Mouse (Mus musculus) left cerebral cortex, postnatal 25 days (tissue): ENCODE measurements at regions not wholly inside any gene's neighbourhood (a gene's known extent, or its start where the extent isn't known, plus 50 kb on each side); places are given as distances from the start of the nearest gene placed in this dataset.

Experiments used
- DNase-seq, 2 experiments: peaks; one replicate each; pipeline ENCODE4 v3.0.0; 2022; ENCODE audit warnings: low spot score in 2 of 2, mixed read lengths in 1 of 2
- intact Hi-C: fragments of 180-260 bp; cut with DNase I; formaldehyde crosslinking; loops from one replicate; pipeline ENCODE4 v1.15.1; 2025

DNA sequence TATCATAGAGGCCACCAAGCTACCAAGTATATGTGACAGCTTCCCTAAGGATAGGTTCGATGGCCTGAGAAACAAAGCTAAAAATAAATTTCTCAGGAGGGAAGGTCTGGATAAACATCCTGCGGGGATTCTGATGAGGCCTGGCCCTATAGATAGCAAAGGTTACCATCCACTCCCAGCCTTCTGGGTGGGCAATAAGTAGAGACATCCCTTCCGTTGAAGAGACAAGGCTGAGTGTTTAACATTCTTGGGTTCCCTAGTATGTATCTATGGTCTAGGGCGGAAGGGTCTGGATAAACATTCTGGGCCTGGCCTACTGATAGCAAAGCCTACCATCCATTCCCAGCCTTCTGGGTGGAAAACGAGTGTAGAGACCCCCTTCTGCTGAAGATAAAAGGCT is 180.5 kb upstream of the Dlk1 start:
- no peak for DNase-seq
- intact Hi-C loops: no loop called here

DNA sequence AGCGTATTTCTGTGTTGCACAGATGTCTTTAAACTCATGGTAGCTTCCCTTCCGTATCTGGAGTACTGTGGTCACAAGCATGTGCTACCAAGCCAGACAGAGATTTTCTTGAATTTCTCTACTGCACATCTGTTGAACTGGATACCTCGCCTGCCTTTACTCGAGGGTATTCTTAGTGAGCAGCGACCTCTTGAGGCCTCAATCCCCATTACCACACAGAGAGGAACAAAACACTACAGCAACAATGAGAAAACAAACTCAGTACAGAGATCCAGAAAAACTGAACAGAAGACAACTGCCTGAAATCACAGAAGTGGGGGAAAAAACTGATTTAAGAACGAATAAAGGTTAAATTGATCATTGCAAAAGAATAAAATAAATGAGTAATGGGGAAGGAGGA is 137.8 kb upstream of the Dlk1 start:
- DNase-seq: no peak
- intact Hi-C loops: no loop called here

DNA sequence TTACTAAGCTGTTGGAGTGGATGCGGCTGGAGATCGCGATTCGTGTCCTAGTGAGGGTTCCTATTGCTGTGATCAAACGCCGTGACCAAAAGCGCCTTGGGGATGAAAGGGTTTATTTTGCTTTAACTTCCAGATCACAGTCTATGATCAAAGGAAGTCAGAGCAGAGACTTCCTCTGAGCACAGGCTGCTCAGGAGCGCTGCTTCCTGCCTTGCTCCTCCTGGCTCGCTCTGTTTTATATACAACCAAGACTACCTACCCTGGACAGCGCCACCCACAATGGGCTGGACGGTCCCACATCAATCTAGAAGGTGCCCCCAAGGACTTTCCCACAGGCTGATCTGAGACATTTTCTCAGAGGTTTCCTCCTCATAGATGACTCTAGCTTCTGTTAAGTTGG is 126.6 kb upstream of the Dlk1 start:
- intact Hi-C loops: no loop called here
- no peak for DNase-seq

DNA sequence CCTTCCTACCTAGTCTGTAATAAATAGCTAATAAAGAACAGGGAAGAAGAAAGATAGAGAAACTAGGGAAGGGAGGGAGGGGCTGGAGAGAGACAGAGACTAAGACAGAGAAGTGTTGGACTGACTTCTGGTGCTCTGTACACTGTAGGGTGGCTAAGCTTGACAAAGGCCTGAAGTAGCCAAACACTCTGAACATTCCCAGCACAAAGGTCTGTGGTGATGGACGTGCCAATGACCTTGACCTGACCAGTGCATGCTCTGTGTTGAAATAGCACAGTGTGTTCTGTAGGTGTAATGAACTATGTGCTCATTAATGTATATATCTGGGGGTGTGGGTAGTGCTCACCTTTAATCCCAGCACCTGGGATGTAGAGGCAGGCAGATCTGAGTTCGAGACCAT is 81.3 kb upstream of the Dlk1 start:
- no peak for DNase-seq
- intact Hi-C loops: no loop called here

DNA sequence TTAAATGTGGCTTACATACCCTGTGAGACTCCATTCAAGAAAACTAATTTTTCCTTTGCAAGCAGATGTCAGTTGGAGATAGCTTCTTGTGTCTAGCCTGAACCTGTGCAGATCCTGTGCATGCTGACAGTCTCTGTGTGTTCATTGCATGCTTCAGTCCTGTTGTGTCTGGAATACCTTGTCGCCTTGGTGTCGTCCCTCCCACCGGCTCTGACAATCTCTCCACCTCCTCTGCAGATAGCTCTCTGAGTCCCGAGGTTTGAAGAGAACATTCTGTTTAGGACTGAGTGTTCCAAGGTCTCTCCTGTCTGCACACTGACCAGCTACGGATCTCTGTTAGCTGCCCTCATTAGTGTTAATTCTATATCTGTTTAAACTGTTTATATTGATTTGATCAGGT is 66.8 kb upstream of the Dlk1 start:
- intact Hi-C loops: no loop called here

DNA sequence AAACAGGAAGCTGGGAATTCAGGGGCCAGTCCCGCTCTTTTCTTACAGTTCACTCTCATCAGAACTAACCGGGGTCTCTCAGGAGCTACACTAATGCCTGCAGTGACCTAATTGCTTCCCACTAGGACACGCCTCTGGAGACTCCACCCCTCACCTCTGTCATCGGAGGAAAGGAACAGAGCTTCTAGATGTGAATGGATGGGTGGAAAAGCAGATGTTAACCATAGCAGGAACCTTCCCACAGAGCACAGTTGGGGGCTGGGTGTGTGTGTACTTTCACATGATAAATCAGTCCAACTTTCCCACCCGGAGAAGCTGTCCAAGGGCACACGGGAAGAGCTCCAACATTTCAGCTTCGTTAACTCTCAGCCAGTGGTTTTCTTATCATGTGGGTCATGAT is 63.8 kb upstream of the Dlk1 start:
- intact Hi-C loops: no loop called here
- DNase-seq: no peak

More for the DNA sequence above, 66.8 kb upstream of the Dlk1 start:
- no peak for DNase-seq

DNA sequence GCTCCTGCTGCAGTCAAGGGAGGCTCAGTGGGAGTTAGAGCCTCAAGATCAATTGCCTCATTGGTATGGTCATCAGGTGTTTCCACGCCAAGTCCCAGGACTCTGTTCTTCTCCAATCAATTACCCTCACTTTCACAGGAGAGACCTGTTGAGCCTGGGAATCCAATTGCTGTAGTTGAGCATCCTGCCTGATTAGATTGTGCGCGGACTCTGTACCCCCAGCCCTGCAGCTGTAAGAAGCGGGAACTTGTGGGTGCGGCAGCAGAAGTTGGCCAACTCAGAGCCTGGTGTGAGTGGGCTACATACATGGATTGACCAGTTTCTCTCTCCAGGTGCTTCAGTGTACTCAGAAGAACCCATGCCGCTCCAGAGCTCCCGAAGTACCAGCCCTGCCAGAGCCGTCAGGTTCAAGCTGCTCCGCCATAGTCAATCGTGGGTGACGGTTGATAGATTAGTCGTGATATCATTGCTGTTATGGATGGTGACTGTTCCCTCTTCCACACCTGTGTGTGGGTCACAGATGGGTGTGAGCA is 62.2 kb upstream of the Dlk1 start:
- intact Hi-C loops: loop anchor here (5.0 kb wide), 2 partner anchors 323 to 438 kb away; partner anchors contain the start of gene Begain
- DNase-seq: no peak

DNA sequence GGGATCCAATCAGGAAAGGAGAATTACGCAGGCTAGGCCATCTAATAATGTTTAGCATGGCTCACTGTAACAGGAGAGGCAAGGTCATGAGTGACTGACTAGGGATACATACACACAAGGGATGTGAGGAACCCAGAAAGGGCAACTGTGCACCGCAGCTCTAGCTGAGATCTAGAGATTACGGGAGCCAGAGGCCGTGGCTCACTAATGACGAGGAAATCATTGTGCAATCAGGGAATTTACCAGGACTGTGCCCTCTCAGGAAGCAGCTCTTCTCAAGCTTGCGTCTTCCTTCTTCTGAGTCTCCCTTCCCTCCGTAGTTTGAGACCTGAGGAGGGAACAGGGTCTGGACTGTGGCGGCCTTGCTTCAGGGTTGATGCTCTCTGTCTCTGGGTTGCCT is 61.6 kb upstream of the Dlk1 start:
- intact Hi-C loops: loop anchor here (5.0 kb wide), 2 partner anchors 324 to 439 kb away; partner anchors contain the start of gene Begain
- DNase-seq: no peak

DNA sequence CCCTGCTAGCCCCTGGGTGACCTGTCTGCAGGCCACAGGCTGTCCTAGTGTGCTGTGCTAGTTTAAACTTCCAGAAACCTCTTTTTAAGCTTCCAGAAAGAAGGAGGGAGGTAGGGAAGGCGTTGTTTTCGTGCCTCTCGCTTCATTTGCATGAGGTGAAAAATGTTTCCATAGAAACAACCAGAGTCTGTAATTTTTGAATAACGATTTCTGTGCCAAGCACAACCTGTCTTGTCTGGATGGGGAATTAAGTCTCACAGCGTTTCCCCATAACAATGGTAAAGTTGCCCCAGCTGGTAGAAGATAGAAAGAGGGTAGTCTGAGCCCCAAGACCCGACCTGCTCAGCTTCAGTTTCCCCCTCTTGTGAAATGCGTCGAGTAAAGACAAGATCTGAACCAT is 59.3 kb upstream of the Dlk1 start:
- DNase-seq: peak in 1 of 2 experiments; percentile 66
- intact Hi-C loops: loop anchor here (1.0 to 5.0 kb wide), 3 partner anchors 326 to 490 kb away; partner anchors contain the start of gene Begain

DNA sequence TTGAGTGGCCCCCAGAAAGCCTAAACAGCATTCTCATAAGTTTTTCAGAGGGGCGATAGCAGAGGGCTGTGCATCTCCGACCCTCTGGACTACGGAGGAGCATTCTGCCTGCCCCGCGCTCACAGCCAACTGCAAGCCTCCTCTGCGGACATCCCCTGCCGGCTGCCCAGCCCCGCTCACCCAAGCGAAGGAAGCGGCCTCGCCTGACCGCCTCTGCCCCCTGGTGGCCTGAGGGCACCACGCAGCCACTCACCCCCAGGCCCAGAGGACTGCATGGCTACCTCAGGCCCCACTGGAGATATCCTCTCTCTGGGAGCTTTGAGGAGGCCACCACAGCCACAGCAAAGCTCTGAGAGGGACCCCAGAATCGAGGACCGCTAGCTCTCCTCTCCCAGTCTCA is 58.8 kb upstream of the Dlk1 start:
- intact Hi-C loops: loop anchor here (1.0 to 5.0 kb wide), 3 partner anchors 326 to 490 kb away; partner anchors contain the start of gene Begain
- peak; percentile 58 to 59 for DNase-seq

DNA sequence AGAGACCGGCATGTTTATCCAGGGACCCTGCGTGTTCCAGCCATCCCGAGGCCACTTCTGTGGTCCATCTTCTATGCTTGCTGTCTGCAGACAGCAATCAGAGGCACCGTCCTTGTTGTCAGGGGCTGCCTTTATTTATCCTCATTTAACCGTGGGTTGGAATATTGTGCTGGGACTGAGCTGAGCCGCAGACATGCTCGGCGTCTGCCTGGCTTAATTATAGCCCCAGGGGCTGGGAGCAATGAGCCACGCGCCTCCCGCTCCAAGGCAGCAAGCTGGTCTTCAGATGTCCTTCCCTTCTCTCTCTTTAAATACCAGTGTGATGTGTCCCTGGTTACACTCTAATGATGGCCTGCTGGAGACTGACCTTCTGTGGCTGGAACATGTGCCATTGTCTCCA is 58.2 kb upstream of the Dlk1 start:
- DNase-seq: no peak
- intact Hi-C loops: loop anchor here (5.0 kb wide), 2 partner anchors 327 to 442 kb away; partner anchors contain the start of gene Begain

DNA sequence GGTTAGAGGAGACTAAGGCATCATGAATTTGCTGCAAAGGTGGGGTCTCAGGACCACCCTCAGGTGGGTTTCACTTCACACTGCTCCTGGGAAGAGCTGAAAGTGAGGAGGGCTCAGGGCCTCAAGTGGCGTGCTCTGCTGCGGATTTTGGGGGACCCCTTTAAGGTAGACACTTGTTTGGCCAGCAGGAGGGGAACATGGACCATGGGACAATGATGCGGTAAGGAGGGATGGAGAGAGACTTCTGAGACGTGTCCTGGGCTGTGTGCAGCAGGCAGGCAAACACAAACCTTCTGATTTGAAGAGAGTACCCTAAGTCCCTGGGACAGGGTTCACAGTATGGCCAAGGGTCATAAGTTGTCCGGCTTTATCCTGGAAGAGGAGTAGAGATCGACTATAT is 56.0 kb upstream of the Dlk1 start:
- intact Hi-C loops: no loop called here
- DNase-seq: no peak

DNA sequence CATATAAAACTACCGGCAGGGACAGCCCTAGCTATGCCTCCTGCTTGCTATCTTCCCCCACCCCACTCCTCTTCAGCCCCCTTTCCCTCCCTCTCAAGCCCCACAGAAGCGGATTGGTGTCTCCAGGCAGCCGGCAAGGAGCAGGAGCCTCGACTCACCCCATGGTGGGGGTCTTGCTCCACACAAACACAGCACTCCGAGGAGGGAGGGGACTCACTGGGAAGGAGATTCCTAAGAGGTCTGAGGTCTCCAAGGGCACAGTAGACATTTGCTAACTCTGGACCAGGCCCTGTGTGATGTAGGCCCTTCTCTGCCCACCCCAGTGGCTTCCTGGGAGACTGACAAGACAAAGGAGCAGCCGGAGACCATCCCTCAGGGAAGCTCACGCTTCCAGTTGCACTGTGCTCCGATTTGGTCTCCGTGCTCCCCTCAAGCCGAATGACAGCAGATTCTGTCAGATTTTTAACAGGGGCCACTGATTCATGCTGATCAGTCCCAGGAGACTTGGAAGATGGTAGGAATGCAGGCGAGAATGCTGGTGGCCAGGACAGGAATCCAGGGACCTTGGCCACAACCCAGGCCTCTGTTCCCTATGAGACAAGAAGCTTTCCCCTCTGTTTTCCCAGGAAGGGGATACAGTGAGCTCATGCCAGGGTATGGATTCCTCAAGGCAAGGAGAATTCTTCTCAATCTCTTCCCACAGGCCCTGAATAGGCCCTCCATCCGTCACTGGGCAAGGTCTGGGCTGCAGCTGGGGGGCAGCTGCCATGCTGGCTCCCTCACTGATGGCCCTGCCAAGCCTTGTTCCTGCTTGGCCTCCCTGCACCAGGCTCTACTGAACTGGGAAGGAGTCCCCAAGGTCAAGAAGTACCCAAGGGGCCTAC is 55.2 kb upstream of the Dlk1 start:
- intact Hi-C loops: no loop called here
- no peak for DNase-seq

DNA sequence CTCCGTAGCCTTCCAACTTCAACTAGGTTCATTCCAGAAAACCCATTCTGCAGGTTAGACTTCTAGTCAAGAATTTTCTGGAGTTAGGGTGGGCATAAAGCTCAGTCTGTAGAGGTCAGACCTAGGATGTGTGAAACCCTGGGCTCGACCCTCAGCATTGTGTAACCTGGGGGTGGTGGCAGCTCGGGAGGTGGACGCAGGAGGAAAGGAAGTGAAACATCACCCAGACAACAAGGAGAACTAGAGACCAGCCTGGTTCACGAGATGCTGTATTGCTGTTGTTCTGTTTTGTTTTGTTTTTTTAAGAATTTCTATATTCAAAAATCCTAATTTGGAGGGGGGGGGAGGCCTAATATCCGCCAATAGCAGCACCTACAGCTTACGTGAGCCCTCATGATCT is 54.1 kb upstream of the Dlk1 start:
- DNase-seq: no peak
- intact Hi-C loops: no loop called here

DNA sequence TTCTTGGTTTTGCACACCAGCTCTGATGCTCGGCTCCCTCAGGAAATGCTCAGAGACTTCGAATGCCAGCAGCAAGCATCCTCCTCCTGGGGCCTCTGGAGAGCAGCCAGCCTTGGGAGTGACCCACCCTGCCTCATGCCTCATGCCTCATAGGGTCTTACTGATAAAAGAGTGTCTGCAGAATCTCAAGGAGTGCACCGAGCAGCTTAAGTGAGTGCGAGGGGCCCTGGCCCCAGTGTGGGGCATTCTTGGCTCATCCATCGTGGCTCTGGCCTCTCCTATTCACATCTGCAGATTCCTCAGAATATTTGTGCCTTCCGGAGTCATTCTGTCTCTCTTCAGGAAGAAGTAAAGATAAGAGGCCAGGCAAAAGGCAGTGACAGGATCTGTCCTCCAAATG is 53.7 kb upstream of the Dlk1 start:
- no peak for DNase-seq
- intact Hi-C loops: no loop called here

DNA sequence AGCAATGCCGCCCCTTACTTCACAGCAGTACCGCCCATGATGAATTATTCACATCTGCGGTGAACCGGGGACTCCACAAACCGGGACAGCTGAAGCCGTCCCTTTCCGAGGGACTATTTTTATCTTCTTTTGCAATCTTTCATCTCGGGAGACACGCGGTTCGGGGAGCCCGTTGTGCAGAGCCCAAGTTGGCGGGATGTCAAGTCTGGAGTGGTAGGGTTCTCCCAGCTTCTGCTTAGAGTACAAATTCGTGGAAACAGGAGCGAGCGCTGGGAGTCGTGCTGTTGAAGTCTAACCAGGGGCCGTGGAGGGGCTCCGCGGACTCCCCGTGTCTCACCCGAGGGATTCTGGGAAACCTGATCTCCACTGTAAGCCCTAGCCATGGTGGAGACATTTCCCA is 53.0 kb upstream of the Dlk1 start:
- intact Hi-C loops: no loop called here
- peak; percentile 61 to 84 for DNase-seq

DNA sequence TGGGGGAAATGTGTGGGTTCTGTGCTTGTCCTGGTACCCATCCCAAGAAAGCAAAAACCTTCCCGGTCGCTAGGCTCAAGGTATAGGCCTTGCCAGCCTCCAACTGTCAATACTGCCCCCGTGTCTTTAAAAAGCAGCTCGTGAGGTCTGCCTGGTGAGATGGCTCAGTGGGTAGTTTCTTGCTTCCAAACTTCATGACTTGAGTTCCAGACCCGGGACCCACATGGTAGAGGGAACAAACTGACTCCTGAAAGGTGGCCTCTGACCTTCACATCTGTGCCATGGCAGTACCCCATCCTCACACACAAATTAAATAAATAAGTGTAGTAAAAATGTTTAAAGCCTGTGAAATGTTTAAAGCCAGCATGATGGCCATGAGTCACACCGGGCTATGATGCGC is 52.6 kb upstream of the Dlk1 start:
- intact Hi-C loops: loop anchor here (5.0 kb wide), 1 partner anchor 142 kb away; no protein-coding TSS in a partner anchor
- no peak for DNase-seq

DNA sequence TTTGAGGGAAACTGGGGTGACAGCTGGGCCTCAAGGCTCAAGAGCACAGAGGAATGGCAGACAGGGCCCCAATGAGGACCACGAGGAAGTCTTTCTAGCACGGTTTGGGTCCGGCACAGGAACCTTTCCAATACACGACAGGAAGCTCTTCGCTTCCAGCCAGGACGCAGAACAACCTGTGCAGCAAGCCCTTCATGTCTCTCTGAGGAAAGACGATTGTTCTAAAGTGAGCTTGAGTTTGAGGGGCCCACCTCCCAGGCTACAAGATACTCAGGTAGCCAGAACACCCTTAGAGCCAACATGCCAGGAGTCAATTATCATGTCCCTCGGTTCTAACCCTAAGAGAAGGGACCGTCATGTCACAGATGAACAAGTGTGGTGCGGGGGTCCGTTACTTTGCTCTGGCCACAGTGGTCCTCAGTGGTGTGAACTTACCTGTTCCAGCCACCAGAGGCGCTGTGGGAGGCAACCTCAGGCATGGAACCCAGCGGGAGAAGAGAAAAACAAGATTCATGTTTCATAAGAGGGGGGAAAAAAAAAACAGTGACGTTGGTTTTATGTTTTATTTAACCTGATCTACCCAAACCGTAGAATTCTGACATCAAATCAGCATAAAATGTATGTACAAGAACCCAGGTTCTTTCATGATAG is 51.6 kb upstream of the Dlk1 start:
- intact Hi-C loops: loop anchor here (5.0 kb wide), 1 partner anchor 141 kb away; no protein-coding TSS in a partner anchor
- DNase-seq: peak in 1 of 2 experiments; percentile 28

DNA sequence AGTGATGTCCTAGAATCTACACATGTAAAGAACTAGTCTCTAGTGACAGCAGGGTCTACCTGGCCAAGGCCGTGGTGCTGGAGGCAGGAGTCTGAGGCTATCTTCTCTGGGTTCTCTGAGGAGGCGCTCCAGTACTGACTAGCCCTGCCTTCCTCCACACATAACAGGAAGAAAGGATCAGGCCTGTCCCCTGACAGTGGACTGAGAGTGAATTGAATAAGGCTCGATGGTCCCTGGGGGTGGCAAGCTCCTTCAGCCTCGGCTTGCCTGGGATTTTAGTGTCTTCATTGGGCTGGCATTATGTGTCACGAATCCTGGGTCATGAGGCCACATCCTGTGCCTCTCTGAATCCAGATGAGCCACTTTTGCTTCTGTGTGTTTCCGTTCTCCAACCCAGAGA is 50.9 kb upstream of the Dlk1 start:
- no peak for DNase-seq
- intact Hi-C loops: loop anchor here (5.0 kb wide), 1 partner anchor 141 kb away; no protein-coding TSS in a partner anchor

DNA sequence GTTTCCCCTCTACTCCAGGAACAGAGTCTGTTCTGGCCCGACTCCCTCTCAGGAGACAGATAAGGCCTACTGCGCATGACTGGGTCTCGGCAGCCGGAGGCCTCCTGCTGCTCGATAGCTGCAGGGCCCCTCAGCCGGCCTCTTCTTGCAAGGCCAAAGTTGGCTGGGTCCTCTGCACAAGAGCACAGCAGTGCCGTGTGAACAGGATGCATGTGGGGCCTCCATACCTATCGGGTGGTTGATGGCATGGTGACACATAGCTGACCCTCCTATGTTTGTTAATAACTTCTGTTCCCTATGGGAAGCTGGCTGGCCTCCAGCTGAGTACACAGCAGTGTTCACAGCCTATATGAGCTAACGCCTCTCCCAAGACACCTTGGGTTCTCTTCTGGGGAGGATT is 50.4 kb upstream of the Dlk1 start:
- no peak for DNase-seq
- intact Hi-C loops: loop anchor here (5.0 kb wide), 1 partner anchor 140 kb away; no protein-coding TSS in a partner anchor
